Mouse (Mus musculus): ENCODE measurements around the gene Farp2. TPM values are rescaled to one million over a fixed set of nuclear protein-coding genes. Genes with fewer than 3 reads are reported as not detected.
A peak's percentile ranks its signal among the peaks of the same experiment; 100 is the strongest.

Farp2 gene
- polyA plus RNA-seq, 1 experiment from 2014 or later = 9.2 TPM

- Histone ChIP-seq H3K4me2 (no peak overlapping the region), H3K36me3 (0 out of 2 replicates have a peak, but pooled peaks cover 2% of the 10 kb centered on the region), H3K27ac (no peak overlapping the region), H3K4me3 (replicated peaks) (no peak overlapping the region), H3K27me3 (no peaks in the 10 kb centered on the region), H3K9ac (no peak overlapping the region), H3K4me1 (no peaks in the 10 kb centered on the region), H3K9me3 (replicated peaks) (no peaks in the 10 kb centered on the region)
- 82% methylated on average over 8 of the region's 8 CpGs for WGBS
- ATAC-seq (replicated peaks; ENCODE audit: low FRiP score) = no peak
Observed at GRCm38 (mm10) chr1:93609762-93610161, 97.9 kb downstream of the Farp2 start.

GRCm38 (mm10) chr1:93618059-93618748 lies 106.3 kb downstream of the Farp2 start:
- Histone ChIP-seq H3K27ac (peak overlapping the region; percentile 67), H3K27me3 (no peaks in the 10 kb centered on the region), H3K4me2 (no peak overlapping the region), H3K9me3 (replicated peaks) (no peaks in the 10 kb centered on the region), H3K4me3 (replicated peaks) (no peak overlapping the region), H3K36me3 (peaks cover 33% of the 10 kb centered on the region), H3K9ac (no peak overlapping the region), H3K4me1 (peaks cover 13% of the 10 kb centered on the region)
- 65% methylated on average over 4 of the region's 4 CpGs for WGBS
- peak; percentile 75 for ATAC-seq (replicated peaks; ENCODE audit: low FRiP score)

- peak overlapping the region; percentile 67 for H3K27ac ChIP-seq
- H3K9ac ChIP-seq = no peak overlapping the region
- no peak overlapping the region for H3K4me2 ChIP-seq
- 64% methylated on average over 5 of the region's 5 CpGs for WGBS
- H3K4me1 ChIP-seq = peaks cover 13% of the 10 kb centered on the region
- no peak overlapping the region for H3K4me3 ChIP-seq (replicated peaks)
- ATAC-seq (replicated peaks; ENCODE audit: low FRiP score) = peak; percentile 44; the same call in 1 of the 2 replicates
- H3K27me3 ChIP-seq = no peaks in the 10 kb centered on the region
- no peaks in the 10 kb centered on the region for H3K9me3 ChIP-seq (replicated peaks)
- H3K36me3 ChIP-seq = peaks cover 40% of the 10 kb centered on the region
Observed at GRCm38 (mm10) chr1:93618948-93619347, 107.1 kb downstream of the Farp2 start.

GRCm38 (mm10) chr1:93624502-93624901 lies 112.6 kb downstream of the Farp2 start:
- no peak overlapping the region for H3K27ac ChIP-seq
- no peaks in the 10 kb centered on the region for H3K9me3 ChIP-seq (replicated peaks)
- peaks cover 95% of the 10 kb centered on the region for H3K36me3 ChIP-seq
- no peaks in the 10 kb centered on the region for H3K27me3 ChIP-seq
- ATAC-seq (replicated peaks; ENCODE audit: low FRiP score) = no peak
- no peak overlapping the region for H3K9ac ChIP-seq
- 85% methylated on average over 1 of the region's 1 CpGs for WGBS
- H3K4me1 ChIP-seq = no peaks in the 10 kb centered on the region
- no peak overlapping the region for H3K4me2 ChIP-seq
- no peak overlapping the region for H3K4me3 ChIP-seq (replicated peaks)

- ATAC-seq (replicated peaks; ENCODE audit: low FRiP score) = no peak
- Histone ChIP-seq H3K4me3 (replicated peaks) (no peak overlapping the region), H3K9me3 (replicated peaks) (no peaks in the 10 kb centered on the region), H3K9ac (no peak overlapping the region), H3K4me2 (no peak overlapping the region), H3K27ac (no peak overlapping the region), H3K27me3 (no peaks in the 10 kb centered on the region), H3K36me3 (peaks cover 51% of the 10 kb centered on the region), H3K4me1 (peaks cover 19% of the 10 kb centered on the region)
- 94% methylated on average over 3 of the region's 3 CpGs for WGBS
Observed at GRCm38 (mm10) chr1:93630796-93631195, 118.9 kb downstream of the Farp2 start.

- WGBS = 85% methylated on average over 3 of the region's 3 CpGs
- Histone ChIP-seq H3K27me3 (no peaks in the 10 kb centered on the region), H3K4me1 (peaks cover 26% of the 10 kb centered on the region), H3K9ac (no peak overlapping the region), H3K4me3 (replicated peaks) (no peak overlapping the region), H3K27ac (no peak overlapping the region), H3K36me3 (peaks cover 32% of the 10 kb centered on the region), H3K4me2 (no peak overlapping the region), H3K9me3 (replicated peaks) (no peaks in the 10 kb centered on the region)
- ATAC-seq (replicated peaks; ENCODE audit: low FRiP score) = no peak
Observed at GRCm38 (mm10) chr1:93632723-93633122, 120.8 kb downstream of the Farp2 start.

GRCm38 (mm10) chr1:93634481-93634891 lies 122.6 kb downstream of the Farp2 start:
- Histone ChIP-seq H3K9me3 (replicated peaks) (no peaks in the 10 kb centered on the region), H3K4me1 (peaks cover 26% of the 10 kb centered on the region), H3K36me3 (peaks cover 15% of the 10 kb centered on the region), H3K4me3 (replicated peaks) (peak overlapping the region; percentile 99), H3K27me3 (no peaks in the 10 kb centered on the region), H3K4me2 (peak overlapping the region; percentile 90), H3K9ac (peak overlapping the region; percentile 94), H3K27ac (peak overlapping the region; percentile 94)
- no peak for ATAC-seq (replicated peaks; ENCODE audit: low FRiP score)
- WGBS = 5% methylated on average over 6 of the region's 6 CpGs

GRCm38 (mm10) chr1:93635091-93635579 lies 123.3 kb downstream of the Farp2 start:
- under 1% methylated on average over 57 of the region's 58 CpGs for WGBS
- Histone ChIP-seq H3K36me3 (peaks cover 15% of the 10 kb centered on the region), H3K9ac (peak overlapping the region; percentile 94), H3K9me3 (replicated peaks) (no peaks in the 10 kb centered on the region), H3K4me3 (replicated peaks) (peak overlapping the region; percentile 99), H3K4me1 (peaks cover 26% of the 10 kb centered on the region), H3K27me3 (no peaks in the 10 kb centered on the region), H3K27ac (peak overlapping the region; percentile 94), H3K4me2 (peak overlapping the region; percentile 90)
- ATAC-seq (replicated peaks; ENCODE audit: low FRiP score) = no peak; the same call in 1 of the 2 replicates

- peaks cover 26% of the 10 kb centered on the region for H3K4me1 ChIP-seq
- peak overlapping the region; percentile 90 for H3K4me2 ChIP-seq
- peak overlapping the region; percentile 99 for H3K4me3 ChIP-seq (replicated peaks)
- peak overlapping the region; percentile 94 for H3K27ac ChIP-seq
- no peaks in the 10 kb centered on the region for H3K27me3 ChIP-seq
- 1% methylated on average over 44 of the region's 44 CpGs for WGBS
- ATAC-seq (replicated peaks; ENCODE audit: low FRiP score) = peak; percentile 98
- H3K9ac ChIP-seq = peak overlapping the region; percentile 94
- peaks cover 15% of the 10 kb centered on the region for H3K36me3 ChIP-seq
- H3K9me3 ChIP-seq (replicated peaks) = no peaks in the 10 kb centered on the region
Observed at GRCm38 (mm10) chr1:93635580-93636192, 123.8 kb downstream of the Farp2 start.

- peak overlapping the region; percentile 99 for H3K4me3 ChIP-seq (replicated peaks)
- peak; percentile 22 for ATAC-seq (replicated peaks; ENCODE audit: low FRiP score)
- H3K9me3 ChIP-seq (replicated peaks) = no peaks in the 10 kb centered on the region
- H3K27me3 ChIP-seq = no peaks in the 10 kb centered on the region
- peaks cover 10% of the 10 kb centered on the region for H3K36me3 ChIP-seq
- WGBS = 29% methylated on average over 7 of the region's 7 CpGs
- H3K4me1 ChIP-seq = peaks cover 26% of the 10 kb centered on the region
- H3K27ac ChIP-seq = peak overlapping the region; percentile 89
- H3K4me2 ChIP-seq = peak overlapping the region; percentile 90
- H3K9ac ChIP-seq = peak overlapping the region; percentile 62
Observed at GRCm38 (mm10) chr1:93636211-93636897, 124.5 kb downstream of the Farp2 start.

- H3K36me3 ChIP-seq = no peaks in the 10 kb centered on the region
- no peaks in the 10 kb centered on the region for H3K27me3 ChIP-seq
- no peaks in the 10 kb centered on the region for H3K4me1 ChIP-seq
- H3K27ac ChIP-seq = no peak overlapping the region
- no peak for ATAC-seq (replicated peaks; ENCODE audit: low FRiP score)
- no peaks in the 10 kb centered on the region for H3K9me3 ChIP-seq (replicated peaks)
- no peak overlapping the region for H3K4me2 ChIP-seq
- WGBS = 88% methylated on average over 2 of the region's 2 CpGs
- H3K9ac ChIP-seq = no peak overlapping the region
- H3K4me3 ChIP-seq (replicated peaks) = no peak overlapping the region
Observed at GRCm38 (mm10) chr1:93641978-93642377, 130.1 kb downstream of the Farp2 start.

GRCm38 (mm10) chr1:93642692-93643091 lies 130.8 kb downstream of the Farp2 start:
- Histone ChIP-seq H3K4me1 (no peaks in the 10 kb centered on the region), H3K9ac (no peak overlapping the region), H3K4me2 (no peak overlapping the region), H3K27ac (no peak overlapping the region), H3K9me3 (replicated peaks) (no peaks in the 10 kb centered on the region), H3K27me3 (no peaks in the 10 kb centered on the region), H3K36me3 (no peaks in the 10 kb centered on the region), H3K4me3 (replicated peaks) (no peak overlapping the region)
- no peak for ATAC-seq (replicated peaks; ENCODE audit: low FRiP score)
- 89% methylated on average over 2 of the region's 2 CpGs for WGBS
